Mouse (Mus musculus) stomach, embryonic 14.5 days (tissue): ENCODE measurements around the gene Copg2. TPM values are rescaled to one million over a fixed set of nuclear protein-coding genes. Genes with fewer than 3 reads are reported as not detected.

Source experiments
- ATAC-seq: fragments of 200-750 bp; cut with Nextera tagmentation; 2 replicates; pipeline ENCODE4 v1.8.0; 2017; ENCODE audit warnings: low read depth, moderate TSS enrichment; ENCODE audit not compliant: insufficient number of reproducible peaks, insufficient read depth, low FRiP score
- H3K27ac ChIP-seq: fragments of 300-500 bp; sonication (generic); 2 replicates; pipeline ENCODE4 v1.5.1; 2014; ENCODE audit warnings: mild to moderate bottlenecking, low read length, moderate library complexity, mixed read lengths
- H3K27me3 ChIP-seq: fragments of 300-500 bp; sonication (generic); 2 replicates; pipeline ENCODE4 v1.6.1; 2014; ENCODE audit warnings: low read length, control low read depth, mixed read lengths; ENCODE audit not compliant: control insufficient read depth, insufficient read depth
- H3K36me3 ChIP-seq: fragments of 300-500 bp; sonication (generic); 2 replicates; pipeline ENCODE4 v1.6.1; 2014; ENCODE audit warnings: mild to moderate bottlenecking, control low read depth, low read length, moderate library complexity, mixed read lengths; ENCODE audit not compliant: control insufficient read depth, insufficient read depth
- H3K4me1 ChIP-seq: fragments of 300-500 bp; sonication (generic); 2 replicates; pipeline ENCODE4 v1.6.1; 2014; ENCODE audit warnings: low read length, control low read depth, mixed read lengths; ENCODE audit not compliant: control insufficient read depth, insufficient read depth
- H3K4me2 ChIP-seq: fragments of 300-500 bp; sonication (generic); replicated peaks from 2 replicates; pipeline ENCODE4 v1.6.1; 2014; ENCODE audit warnings: low read depth, low read length, control low read depth
- H3K4me3 ChIP-seq: fragments of 300-500 bp; sonication (generic); 2 replicates; pipeline ENCODE4 v1.5.1; 2014; ENCODE audit warnings: low read depth, low read length, control low read depth
- H3K9ac ChIP-seq: fragments of 300-500 bp; sonication (generic); replicated peaks from 2 replicates; pipeline ENCODE4 v1.6.1; 2014; ENCODE audit warnings: low read depth, mild to moderate bottlenecking, control low read depth, low read length, moderate library complexity, mixed read lengths
- H3K9me3 ChIP-seq: fragments of 300-500 bp; sonication (generic); 2 replicates; pipeline ENCODE4 v1.6.1; 2016; ENCODE audit warnings: low read depth, low read length, control low read depth; ENCODE audit not compliant: control insufficient read depth
- WGBS: fragments of 180-500 bp; shearing (Covaris S2); extraction: QIAGEN DNeasy Blood & Tissue Kit; methylation state at CpG from one replicate; pipeline ENCODE4 v1.1.7; 2014; 5-methylcytosine and 5-hydroxymethylcytosine counted together
- polyA plus RNA-seq: library from polyadenylated mRNA; unstranded; fragments of >200 nt; fragmentation: Nextera tagmentation; extraction: Ambion mirVana; gene quantifications from 2 replicates; pipeline ENCODE4 v1.2.1, GENCODE M21; 2014

Gene Copg2
- polyA plus RNA-seq, 1 experiment from 2014 or later = 28.7 TPM

DNA sequence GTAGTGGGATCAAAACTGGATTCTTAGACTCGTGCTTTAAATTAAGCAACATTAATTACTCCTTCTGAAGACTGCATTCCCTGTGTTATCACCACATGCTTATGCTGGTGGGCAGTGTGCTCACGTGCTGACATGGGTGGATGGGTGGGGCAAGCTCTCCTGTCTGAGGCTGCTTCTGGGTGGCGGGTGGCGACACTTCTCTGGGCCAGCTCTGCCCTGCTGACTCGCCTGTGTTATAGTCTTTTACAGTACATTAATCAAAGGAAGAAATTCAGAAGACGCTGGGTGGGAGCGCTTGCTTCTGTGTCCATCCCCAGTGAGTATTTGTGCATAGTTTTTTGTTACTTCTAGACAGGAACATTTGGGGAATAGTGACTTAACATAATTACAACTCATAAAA, 151.0 kb downstream of the Copg2 start:
- Histone ChIP-seq H3K4me2 (no peak overlapping the region), H3K36me3 (peaks cover 58% of the 10 kb centered on the region), H3K4me1 (peaks cover under 1% of the 10 kb centered on the region; the same call in 1 of the 2 replicates), H3K27me3 (no peaks in the 10 kb centered on the region), H3K9me3 (no peaks in the 10 kb centered on the region), H3K27ac (no peak overlapping the region), H3K9ac (no peak overlapping the region), H3K4me3 (no peak overlapping the region)
- WGBS = 62% methylated on average over 7 of the region's 7 CpGs
- ATAC-seq = no peak

DNA sequence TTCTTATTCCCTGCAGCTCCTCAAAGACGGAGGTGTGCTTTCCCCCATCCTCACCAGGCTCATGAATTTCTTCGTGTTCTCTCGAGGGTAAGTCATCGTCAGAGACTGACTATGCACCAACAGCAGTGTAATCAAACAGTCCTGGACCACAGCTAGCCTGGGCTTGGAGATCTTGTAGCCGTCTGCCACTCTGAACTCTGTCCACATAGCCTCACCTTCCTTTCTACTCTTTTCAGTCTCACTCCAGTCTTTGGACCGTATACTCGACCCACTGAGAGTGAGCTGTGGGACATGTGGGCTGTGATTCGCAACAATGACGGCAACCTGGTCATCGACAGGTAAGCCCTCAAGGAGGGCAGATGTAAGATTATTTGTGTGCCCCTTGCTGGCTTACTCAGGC, 151.7 kb downstream of the Copg2 start:
- Histone ChIP-seq H3K4me1 (peaks cover 2% of the 10 kb centered on the region; the same call in 1 of the 2 replicates), H3K9ac (no peak overlapping the region), H3K36me3 (peaks cover 58% of the 10 kb centered on the region), H3K27me3 (no peaks in the 10 kb centered on the region), H3K4me3 (no peak overlapping the region), H3K9me3 (peaks cover 3% of the 10 kb centered on the region; the same call in 1 of the 2 replicates), H3K4me2 (no peak overlapping the region), H3K27ac (no peak overlapping the region)
- no peak for ATAC-seq
- WGBS = 82% methylated on average over 10 of the region's 10 CpGs

DNA sequence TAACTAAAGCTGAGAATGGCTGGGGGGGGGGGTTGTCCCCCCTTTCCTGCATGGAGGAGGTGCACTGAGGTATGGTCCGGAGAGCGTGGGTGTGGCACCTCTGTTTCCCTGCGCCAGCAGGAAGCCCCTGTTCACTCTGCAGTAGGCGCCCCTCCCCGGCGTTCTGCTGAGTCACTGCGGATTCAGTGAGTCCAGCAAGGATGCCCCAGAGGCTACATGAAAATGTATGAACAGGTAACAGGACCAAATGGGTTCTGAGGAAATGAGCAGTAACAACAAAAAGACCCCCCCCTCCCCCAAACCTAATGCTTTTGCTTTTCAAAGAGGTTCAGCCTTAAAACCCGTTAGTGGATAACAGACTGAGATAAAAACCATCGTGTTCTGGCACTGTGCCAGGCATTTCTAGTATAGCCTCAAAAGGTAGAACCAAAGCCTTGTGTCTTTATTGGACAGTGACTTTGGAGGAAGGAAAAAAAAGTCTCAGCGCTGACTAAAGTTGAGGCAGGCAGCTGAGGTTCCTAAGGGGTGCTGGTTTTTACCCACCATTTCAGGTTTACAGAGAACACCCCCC, 157.3 kb downstream of the Copg2 start:
- Histone ChIP-seq H3K4me2 (peak overlapping the region; percentile 50), H3K36me3 (peaks cover 15% of the 10 kb centered on the region), H3K27me3 (no peaks in the 10 kb centered on the region), H3K27ac (peak overlapping the region; percentile 35; the same call in 1 of the 2 replicates), H3K4me3 (peak overlapping the region; percentile 46), H3K4me1 (peaks cover 2% of the 10 kb centered on the region), H3K9me3 (peaks cover 46% of the 10 kb centered on the region), H3K9ac (peak overlapping the region; percentile 60)
- no peak for ATAC-seq
- WGBS = 56% methylated on average over 10 of the region's 10 CpGs

DNA sequence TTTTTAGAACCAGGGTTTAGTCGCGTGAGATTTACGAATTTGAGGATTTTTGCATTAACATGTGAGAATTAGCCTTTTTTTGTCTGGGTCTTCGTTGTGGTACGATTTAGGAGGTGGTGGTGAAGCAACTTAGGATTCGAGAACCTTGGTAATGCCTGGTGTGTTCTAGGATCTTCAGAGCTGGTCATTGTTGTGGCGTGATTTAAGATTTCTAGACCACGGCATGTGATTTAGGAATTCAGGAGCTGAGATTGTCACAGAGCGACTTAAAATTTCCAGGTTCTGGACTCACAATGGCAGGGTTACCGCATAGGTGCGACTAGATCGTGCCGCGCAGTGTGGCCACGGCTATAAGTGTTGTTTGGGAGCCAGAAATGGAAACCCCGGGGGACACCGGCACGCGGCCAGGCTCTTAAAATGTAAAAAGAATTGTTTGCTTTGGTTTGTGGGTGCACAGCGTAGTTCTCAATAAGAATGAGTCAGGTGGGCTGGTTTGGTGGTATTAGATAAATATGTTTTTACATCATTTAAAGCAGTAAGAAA, 158.1 kb downstream of the Copg2 start:
- peaks cover 2% of the 10 kb centered on the region for H3K4me1 ChIP-seq
- H3K27ac ChIP-seq = peak overlapping the region; percentile 35; the same call in 1 of the 2 replicates
- H3K36me3 ChIP-seq = peaks cover 8% of the 10 kb centered on the region; the same call in 1 of the 2 replicates
- no peaks in the 10 kb centered on the region for H3K27me3 ChIP-seq
- WGBS = 54% methylated on average over 20 of the region's 20 CpGs
- H3K9me3 ChIP-seq = peaks cover 46% of the 10 kb centered on the region
- ATAC-seq = no peak
- H3K9ac ChIP-seq = peak overlapping the region; percentile 60
- peak overlapping the region; percentile 46 for H3K4me3 ChIP-seq
- peak overlapping the region; percentile 50 for H3K4me2 ChIP-seq

DNA sequence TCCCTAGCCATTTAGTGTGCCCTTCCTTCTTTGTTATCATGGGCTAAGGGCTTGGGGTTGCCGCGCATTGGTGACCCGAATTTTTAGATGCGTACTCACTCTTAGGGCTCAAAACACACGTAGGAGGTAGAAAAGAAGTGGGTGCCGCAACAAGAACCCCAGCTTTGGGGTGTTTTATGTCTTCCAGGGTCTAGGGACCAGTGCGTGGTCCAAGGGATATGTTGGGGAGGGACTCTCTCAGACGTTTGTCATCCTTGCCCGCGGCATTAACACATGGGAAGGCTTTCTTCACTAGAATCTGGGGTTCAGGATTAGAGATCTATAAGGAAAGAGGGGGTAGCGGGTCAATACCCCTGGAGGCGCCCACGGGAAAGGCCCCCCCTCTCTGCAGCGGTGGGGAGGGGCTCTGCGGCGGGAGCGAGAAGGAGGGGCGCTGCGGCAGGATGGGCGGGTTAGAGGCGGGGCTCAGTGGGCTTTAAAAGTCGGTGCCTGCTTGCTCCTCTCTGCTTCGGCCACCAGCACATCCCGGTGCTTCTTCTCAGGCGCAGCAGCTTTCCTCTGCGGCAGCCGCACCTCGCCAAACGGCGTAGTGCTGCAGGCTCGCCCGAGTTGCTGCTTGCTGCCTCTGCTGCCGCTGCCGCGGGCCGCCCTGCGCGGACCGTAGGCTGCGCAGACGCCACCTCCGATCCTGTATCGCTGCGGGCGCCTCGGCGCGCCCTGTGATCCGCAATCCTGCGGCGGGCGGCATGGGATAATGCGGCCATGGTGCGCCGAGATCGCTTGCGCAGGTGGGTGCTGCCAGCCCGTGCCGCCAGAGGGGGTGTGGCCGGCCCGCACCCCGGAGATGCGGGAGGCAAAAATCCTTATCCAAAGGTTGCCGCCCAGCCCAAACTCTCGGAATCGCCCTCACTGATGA, 158.8 kb downstream of the Copg2 start:
- Histone ChIP-seq H3K27ac (peak overlapping the region; percentile 62; the same call in 1 of the 2 replicates), H3K9ac (peak overlapping the region; percentile 60), H3K36me3 (peaks cover 3% of the 10 kb centered on the region; the same call in 1 of the 2 replicates), H3K4me3 (peak overlapping the region; percentile 46), H3K4me1 (peaks cover 2% of the 10 kb centered on the region), H3K9me3 (peaks cover 46% of the 10 kb centered on the region), H3K4me2 (peak overlapping the region; percentile 50), H3K27me3 (no peaks in the 10 kb centered on the region)
- 45% methylated on average over 66 of the region's 66 CpGs for WGBS
- peak; percentile 66; the same call in 1 of the 2 replicates for ATAC-seq

DNA sequence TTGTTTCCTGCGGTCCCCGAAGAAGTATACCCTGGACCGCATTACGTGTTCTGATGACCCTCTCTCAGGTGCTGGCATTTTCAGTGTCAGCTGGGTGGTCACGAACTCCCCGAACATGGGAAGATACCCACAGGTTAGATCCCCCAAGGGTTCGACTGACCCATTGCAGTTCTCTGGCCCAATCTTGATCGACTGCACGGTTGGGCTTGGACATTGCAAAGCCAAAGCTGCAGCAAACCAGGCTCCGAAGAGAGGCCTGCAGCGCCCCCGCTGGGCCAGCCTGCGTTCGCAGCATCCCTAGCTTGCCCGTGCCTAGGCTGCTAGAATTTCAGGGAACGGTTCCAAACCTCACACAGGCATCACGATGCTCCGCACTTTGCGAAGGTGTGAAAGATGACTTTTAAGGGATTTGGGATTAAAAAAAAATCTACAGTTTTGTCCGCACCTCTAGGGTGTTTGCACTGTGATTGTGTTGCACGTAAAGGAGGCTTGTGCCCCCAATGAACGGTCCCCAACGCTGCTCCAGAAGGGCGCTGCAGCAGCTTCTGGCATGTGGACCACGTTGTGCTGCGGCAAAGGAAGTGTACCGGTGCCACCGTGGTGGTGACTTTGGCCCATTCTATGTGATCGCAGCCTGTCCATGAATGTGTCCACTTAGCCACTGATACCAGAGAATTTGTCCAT, 159.6 kb downstream of the Copg2 start:
- peaks cover 46% of the 10 kb centered on the region for H3K9me3 ChIP-seq
- peak overlapping the region; percentile 50 for H3K4me2 ChIP-seq
- H3K36me3 ChIP-seq = no peaks in the 10 kb centered on the region; the same call in 1 of the 2 replicates
- H3K4me3 ChIP-seq = peak overlapping the region; percentile 46
- 0 out of 2 replicates have a peak, but pooled peaks have one; percentile 39 for ATAC-seq
- peaks cover 2% of the 10 kb centered on the region for H3K4me1 ChIP-seq
- peak overlapping the region; percentile 84; the same call in 1 of the 2 replicates for H3K27ac ChIP-seq
- peak overlapping the region; percentile 18; the same call in 1 of the 2 replicates for H3K9ac ChIP-seq
- 48% methylated on average over 29 of the region's 29 CpGs for WGBS
- no peaks in the 10 kb centered on the region for H3K27me3 ChIP-seq

DNA sequence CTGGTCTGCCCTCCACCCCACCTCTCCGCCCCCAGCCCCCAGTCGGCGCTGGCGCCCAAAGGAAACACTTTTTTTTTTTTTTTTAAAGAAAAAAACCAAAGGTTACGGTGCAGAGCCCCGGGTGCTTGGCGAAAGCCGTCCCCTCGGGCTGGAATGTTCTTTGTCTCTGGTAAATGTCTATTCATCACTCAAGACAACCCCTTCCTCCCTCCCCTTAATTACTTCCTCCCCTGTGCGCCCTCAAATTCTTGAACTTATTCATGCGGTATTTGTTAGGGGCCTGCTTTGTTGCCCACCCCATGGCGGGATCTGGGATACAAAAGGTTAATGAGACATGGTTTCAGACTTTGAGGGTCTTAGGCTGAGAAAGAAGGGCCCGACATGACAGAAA, 160.2 kb downstream of the Copg2 start:
- peaks cover 2% of the 10 kb centered on the region for H3K4me1 ChIP-seq
- peaks cover 46% of the 10 kb centered on the region for H3K9me3 ChIP-seq
- H3K27me3 ChIP-seq = no peaks in the 10 kb centered on the region
- no peak overlapping the region for H3K4me3 ChIP-seq
- WGBS = 47% methylated on average over 13 of the region's 13 CpGs
- peak overlapping the region; percentile 50; the same call in 1 of the 2 replicates for H3K4me2 ChIP-seq
- peak overlapping the region; percentile 84; the same call in 1 of the 2 replicates for H3K27ac ChIP-seq
- no peak for ATAC-seq
- no peaks in the 10 kb centered on the region for H3K36me3 ChIP-seq
- no peak overlapping the region for H3K9ac ChIP-seq
